Mouse (Mus musculus) MN1 (cell line): ENCODE measurements around the gene Fiz1.

Experiments used
- DNase-seq: peaks from one replicate; pipeline ENCODE4 v3.0.0-alpha.2; 2016; ENCODE audit warnings: low spot score

Fiz1 gene

DNA sequence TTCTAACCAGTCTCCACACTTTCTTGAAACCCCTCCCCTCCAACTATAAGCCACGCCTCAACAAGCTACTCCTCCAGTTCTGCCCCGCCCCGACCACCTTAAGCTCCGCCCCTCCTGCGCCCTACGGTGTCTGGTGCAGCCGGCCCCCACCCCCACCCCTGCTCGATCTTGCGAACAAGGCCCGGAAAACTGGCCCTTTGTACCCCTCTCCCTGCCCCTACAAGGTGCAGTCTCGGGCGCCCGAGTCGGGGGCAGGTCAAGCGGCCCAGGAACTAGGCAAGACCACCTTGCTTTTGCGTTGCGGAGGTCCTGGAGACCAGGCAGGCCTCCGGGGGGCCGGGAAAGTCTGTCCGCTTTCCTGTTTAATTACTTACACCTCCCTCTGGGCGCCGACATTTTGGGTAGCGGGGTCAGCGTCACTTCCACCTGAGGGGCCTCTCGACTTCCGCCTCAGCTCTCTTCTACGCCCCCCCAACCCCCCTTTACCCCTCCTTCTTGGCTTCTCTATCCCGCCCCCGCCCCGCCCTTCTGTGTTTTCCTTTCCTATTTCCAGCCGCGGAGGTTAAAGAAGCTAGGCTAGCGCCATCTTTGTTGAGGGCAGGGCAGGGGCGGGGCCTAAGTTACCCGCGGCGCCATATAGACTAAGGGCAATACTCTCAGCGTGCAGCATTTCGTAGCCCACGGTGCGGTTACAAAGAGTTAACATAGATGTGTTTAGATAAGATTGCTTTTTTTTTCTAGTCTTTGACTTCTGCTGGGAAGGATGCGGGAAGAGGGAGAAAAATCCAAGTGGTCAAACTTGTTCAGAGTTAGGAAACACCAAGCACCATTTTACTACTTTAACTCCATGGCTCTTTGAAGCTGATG, at the start of gene Fiz1, which contains the start of gene Zfp524:
Gene Fiz1 (minus strand): TSS at position 447 of the 867 bp plus-strand sequence.
Gene Zfp524 (plus strand): TSS at position 165 of the 867 bp plus-strand sequence.
- DNase-seq: peak; percentile 95

DNA sequence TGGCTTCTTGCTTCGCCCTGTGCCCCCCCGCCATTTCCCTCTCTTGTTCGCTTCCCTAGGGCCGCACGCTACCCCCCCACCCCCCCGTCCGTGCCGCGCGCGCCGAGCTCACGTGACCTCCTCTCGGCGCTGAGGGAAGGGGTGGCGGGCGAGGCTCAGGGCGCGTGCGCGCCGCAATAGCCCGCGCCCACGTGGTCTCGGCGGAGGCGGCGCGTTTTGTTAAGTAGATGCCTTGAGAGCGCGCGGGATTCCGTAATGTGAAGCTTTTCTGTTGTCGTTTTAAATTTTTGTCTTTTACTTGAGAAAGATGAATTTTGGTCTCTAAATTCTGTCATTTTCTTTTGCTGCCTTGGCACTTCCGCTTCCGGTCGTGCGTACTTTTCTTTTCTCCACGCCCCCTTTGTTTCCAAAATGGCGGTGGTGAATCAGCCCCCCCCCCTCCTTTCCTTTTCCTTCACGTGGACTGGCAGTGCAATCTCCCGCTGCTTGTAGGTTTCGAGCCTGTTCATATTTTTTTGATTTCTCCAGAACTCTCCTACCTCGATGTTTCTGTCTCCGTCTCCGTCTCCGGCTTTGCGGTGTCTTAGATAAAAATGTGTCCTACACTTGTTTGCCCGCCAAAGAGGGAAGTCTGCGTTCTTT, 48.0 kb upstream of the Fiz1 start:
- DNase-seq: peak; percentile 83

DNA sequence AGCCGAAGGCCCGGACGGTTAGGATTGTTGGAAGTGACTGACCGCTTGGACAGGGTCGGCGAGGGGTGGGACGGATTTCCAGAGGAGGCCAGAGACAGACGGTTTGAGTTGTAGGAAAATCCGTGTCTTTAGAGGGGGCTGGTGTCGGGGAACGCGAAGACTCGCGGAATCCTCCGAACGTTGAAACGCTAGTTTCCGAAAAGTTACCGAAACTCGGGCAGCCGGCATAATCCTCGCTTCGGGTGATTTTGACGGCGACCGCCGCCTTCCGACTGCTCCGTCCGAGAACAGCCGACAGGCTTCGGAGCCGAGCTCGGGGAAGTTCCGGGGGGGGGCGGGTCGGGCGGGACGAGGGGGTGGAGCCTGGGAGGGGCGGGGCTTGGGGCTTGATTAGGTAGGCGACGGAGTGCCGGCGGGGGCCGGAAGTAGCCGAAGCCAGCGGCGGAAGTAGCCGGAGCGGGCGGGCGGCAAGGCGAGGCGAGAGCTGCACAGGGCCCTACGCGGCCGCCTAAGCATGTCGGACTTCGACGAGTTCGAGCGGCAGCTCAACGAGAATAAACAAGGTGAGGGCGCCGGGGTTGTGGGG, 47.4 kb upstream of the Fiz1 start, which contains the start of gene U2af2:
Gene U2af2 (plus strand): TSS at position 370 of the 586 bp plus-strand sequence.
- peak; percentile 90 for DNase-seq

DNA sequence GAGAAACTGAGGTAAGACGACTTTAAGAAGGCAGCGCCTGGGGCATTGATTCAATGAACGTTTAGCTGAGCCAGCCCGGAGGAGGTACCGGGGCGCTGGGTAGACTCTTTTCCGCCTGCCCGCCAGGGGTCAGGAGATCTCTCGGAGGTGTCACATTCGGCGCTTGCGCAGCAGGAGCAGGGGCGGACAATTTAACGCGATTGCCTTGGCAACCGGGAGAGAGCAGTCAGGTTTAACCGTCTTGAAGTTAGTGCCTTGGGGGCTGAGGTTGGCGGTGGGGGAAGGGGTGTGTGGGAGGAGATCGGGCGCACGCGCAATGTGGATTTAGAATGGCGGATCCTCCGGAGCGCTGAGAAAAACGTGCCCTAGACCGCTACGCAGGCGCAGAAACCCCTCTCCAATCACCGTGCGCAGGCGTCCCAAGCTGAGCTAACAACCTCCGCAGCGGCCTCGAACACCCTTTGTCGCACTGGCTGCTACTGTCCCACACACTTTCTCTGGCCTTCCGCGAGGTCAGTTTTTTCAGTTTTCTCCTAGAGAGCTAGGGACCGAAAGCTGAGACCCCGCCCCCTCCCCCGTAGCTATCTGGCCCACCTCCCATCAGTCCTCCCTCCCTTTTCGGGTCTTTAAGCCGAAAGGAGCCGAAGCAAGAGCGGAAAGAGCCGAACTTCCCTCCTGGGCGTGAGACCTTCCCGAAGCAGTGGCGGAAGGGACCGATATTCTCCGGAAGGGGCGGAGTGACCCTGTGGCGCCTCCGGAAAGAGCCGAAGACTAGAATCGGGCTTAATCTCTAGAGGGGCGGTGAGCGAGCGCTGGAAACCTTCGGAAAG, 46.7 kb upstream of the Fiz1 start:
- DNase-seq: peak; percentile 98

DNA sequence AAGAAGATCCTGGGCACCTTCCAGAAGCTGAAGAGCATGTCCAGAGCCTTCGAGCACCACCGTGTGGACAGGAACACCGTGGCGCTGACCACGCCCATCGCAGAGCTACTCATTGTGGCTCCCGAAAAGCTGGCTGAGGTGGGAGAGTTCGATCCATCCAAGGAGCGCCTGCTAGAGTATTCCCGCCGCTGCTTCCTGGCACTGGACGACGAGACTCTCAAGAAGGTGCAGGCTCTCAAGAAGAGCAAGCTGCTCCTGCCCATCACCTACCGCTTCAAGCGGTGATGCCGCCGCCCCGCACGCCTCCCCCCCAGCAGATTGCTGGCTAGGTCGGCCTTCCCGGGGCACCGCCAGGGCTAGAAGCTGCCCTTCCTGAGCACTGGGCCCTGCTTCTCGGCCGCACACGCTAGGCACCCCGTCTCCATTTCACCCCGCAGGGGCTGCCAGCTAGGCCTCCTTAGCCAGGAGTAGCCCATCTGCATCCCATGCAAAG, 45.8 kb upstream of the Fiz1 start:
- peak; percentile 90 for DNase-seq

DNA sequence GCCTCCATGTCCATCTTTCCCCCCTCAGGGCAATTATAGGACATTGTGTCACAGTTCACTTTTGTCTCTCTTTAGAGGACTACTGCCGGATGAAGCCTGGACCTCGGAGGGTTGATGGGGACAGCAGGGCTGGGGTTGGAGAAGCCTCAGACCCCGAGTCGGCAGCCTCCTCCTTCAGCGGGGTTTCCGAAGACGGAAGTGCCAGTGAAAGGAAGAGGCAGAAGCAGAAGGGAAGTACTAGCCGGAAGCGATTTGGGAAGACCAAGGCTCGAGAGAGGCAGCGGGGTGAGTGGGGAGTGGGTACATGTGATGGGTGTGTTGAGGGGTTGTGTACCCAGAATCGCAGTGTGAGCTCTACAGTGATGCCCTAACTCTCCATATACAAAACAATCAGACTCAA, 44.9 kb upstream of the Fiz1 start:
- DNase-seq: no peak

DNA sequence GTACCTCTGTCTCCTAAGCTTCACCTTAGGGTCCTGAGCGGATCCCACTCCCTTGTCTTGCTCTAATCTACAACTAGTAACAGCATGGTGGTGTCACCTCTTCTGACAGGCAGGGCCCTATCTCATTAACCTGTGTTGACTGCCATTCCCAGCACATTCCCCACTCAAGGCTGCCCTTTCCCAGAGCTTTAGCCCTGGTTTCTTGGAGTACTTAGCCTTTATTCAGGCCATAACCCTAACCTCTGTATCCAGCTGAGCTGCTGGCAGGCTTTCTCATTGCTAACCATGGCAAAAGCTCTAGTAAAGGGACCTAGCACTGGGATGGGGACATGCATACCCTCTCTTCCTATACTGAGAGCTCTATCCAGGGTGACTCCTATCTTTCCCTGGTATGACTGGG, 44.1 kb upstream of the Fiz1 start:
- no peak for DNase-seq

DNA sequence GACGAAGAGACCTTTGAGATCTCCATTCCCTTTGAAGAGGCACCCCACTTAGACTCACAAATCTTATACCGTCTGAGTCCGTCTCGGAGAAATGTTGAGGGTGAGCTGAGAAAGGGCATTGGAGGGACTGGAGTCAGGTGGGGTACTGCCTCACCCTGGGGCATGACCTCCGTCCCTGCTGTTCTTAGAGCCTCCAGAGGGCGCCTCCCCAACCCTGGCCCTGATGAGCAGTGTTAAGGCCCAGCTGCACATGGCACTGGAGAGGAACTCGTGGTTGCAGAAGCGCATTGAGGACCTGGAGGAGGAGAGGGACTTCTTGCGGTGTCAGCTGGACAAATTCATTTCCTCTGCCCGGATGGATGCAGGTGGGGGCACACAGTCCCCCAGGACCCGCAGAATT, 43.3 kb upstream of the Fiz1 start:
- DNase-seq: no peak

DNA sequence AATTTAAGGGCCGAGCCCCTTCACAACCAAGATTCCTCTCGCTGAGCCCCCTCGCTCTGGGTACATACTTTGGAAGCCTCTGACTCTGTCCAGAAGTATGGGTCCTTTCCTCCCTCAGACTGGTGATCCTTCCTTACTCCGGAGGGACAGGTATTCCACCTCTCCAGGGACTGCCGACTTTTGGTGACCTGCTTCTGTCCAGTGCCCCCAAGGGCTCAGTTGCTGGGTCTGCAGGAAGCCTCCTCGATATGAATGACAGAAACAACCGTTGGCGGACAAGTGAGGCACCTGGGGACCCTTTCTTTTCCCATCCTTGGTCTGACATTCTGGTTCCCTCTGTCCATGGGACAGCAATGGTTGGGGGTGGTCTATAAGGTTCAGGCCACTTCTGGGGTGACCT, 42.9 kb upstream of the Fiz1 start:
- no peak for DNase-seq

DNA sequence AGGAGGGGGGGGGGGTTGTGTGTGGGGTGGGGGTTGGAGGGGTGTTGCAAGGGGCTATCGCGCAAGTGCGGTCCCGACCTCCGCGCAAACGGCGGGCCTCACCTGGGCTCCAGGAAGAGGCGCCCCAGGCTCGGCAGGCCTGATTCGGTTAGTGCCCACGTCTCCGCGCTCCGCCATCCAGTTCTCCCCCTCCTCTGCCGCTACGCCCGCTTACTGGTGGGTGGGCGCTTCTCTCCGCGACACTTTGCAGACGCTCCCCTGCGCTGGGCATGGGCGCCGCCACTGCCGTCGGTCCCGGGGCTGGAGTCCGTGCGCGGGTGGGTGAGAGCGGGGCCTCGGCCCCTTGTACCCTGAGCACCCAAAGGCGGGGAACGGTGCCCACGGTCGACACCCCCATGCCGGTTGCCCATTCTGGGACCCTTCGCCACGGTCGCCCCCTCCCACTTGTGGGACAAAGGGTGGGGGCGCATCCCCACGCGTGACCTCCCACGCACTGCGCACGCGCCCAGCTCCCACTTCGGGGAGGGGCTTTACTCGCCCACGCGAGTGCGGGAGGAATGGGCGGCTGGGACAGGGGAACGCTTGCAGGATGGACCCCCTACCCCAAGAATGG, 42.3 kb upstream of the Fiz1 start:
- DNase-seq: no peak

DNA sequence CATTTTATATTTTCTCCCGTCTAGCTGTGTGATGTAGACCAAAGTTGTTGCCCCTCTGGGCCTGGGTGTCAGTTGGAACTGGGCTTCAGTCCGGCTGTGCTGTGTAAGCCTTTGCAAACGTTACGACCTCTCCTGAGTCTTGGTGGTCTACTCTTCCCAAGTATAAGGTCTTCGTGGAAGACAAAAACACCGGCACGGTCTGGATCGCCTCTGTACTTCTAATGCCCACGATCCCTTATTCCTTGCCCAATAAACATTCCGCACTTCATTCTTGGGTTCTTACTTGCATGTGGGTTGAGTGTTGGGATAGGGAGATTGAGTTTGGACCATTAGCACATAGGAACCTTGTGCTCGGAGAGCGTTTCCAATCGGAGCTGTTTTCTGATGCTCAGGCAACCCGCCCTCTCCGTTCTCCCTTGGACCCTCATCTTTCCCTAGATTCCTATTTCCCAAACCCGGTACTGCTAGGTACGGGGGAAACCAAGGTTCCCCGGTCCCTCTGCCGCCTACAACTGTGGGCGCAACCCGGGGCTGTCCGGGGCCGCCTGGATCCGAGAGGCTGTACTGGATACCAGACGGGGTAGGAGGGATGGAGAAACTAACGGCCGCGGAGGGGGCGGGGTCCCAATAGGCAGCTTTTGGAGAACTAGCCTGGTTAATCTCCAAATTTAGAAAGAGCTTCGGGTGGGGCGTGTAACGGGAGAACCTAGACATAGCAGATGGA, 39.1 kb upstream of the Fiz1 start:
- DNase-seq: no peak

DNA sequence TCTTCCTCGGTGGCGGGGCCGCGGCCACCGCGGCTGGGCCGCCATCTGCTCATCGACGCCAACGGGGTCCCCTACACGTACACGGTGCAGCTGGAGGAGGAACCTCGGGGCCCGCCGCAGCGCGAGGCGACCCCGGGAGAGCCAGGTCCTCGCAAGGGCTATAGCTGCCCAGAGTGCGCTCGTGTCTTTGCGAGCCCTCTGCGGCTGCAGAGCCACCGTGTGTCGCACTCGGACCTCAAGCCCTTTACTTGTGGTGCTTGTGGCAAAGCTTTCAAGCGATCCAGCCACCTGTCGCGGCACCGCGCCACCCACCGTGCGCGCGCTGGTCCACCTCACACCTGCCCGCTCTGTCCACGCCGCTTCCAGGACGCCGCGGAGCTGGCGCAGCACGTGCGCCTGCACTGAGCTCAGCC, 38.4 kb upstream of the Fiz1 start:
- DNase-seq: no peak

DNA sequence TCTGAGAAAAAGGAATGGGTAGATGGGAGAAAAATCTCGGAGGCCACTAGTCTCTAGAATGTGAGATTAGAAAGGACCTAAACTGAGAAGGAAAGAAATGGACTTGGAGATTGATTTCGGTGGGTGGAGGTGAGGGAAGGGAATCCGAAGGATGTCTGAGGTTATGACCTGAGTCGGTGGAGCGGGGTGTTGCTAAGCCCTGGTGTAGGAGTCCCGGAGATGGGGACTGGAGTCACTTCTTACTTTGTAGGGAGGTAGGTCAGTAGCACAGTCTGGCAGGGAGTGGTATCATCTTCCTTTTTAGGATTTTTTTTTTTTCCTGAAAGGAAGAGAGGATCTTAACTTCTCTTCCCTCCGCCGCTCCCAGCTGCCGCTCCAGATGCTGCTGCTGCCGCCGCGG, 37.9 kb upstream of the Fiz1 start:
- no peak for DNase-seq

DNA sequence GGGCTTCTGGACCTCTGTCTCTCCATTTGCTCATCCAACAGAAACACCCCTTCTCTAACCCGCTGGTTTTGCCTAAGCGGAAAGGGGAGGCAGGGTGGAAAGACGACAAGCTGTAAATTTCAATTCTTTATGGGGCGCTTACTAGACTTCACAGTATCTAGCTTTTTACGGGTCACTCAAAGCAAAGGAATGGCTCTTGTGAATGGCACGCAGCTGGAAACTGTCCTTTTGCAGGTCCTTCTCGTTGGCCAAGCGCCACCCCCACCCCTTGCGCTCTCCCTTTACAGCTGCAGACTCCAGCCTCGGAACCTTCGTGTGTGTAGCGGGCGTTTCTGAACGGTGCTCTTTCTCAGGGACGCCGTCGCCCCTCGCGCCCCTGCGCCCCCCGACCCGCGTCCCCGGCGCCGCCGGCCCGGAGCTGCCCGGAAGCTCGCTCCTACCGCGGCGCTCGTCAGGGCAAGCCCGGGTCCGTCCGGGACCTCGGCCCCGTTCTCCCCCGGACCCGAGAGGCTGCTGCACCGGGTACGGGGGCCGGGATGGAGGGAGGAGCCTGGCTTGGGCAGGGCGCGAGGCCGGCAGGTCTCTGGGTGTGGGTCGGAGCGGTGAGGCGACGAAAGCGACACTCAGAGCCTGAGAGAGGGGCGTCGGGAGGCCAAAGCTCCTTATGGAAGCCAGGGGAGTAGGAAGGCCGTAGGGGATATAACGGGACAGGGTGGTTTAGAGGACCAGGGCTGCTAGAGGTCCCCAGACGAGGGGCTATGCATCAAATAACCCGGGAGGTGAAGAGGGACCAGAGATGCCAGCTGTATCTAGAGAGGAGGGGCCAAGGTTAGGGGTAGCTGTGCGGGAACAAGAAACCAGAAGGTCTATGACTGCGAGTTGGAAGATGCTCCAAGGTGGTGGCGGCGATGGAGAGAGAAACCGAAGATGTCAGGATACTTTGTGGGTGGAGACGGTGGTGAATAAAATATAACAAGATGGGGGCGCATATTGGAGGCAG, 37.0 kb upstream of the Fiz1 start, which contains the start of gene Zfp580:
Gene Zfp580 (plus strand): TSS at position 346 of the 1,000 bp plus-strand sequence.
- peak; percentile 84 for DNase-seq

DNA sequence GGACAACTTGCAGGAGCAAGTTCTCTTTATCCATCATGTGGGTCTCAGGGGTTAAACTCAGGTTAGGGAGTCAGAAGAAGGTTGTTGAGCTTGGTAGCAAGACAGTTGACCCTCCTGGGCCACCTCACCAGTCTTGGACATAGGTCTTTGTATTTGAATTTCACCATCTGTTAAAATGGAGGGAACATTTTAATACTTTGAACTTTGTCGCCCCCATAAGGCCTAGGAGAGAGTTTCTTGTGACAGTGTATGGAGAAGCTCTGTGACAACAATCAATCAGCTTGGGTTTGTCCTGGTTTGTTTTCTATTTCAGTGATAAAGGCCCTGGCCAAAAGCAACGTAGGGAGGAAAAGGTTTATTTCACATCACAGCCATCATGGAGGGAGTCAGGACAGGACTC, 32.8 kb upstream of the Fiz1 start:
- peak; percentile 61 for DNase-seq

DNA sequence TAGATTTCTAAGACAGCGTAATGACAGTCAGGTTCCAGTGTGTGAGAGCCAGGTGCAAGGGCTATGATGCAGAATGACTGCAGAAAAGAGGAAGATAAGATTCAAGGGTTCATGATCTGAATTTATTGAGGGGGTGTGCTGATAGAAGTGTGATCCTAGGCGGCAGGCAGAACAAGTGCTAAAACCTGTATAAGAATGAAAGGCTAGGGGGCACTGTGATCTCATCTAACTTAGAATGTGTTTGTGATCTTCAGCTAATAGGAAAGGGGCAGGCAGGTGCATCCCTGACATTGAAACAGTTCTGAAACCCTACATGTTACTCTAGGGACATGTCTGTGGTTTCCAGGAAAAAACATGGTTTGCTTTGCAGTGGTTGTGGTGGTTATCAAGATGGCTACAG, 31.6 kb upstream of the Fiz1 start:
- DNase-seq: no peak

DNA sequence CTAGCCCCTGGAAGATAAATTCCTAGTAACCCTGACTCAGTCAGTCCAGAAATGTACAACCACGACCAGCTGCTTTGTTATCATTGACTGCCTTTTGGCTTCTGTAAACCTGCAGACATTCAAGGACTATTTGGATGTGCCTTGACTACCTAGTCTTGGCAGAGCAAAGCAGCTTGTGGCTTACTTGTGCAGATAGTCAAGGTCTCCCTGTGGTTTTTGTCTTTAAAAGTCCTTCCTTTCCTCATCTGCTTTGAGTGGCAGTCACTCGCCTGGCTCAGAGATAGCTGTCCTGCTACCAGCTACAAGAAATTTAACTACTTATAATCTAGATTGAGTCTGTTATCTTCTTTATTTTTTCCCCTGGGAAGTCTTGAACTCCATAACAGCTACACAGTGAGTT, 30.5 kb upstream of the Fiz1 start:
- no peak for DNase-seq

DNA sequence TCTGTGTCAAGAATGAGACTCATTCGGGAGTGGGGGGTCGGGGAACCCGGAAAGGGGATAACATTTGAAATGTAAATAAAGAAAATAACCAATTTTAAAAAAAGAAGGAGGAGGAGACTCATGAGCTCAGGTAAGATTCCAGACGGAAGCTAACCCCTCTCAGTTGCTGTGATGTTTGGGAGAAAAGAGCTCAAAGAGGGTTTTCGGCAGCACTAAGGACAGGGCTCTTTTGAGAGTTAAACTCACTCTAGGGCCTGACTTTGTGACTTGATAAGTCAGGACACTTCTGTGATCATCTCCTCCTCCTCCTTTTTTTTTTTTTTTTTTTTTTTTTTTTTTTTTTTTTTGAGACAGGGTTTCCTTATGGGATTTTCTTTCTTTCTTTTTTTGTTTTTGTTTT, 24.4 kb upstream of the Fiz1 start:
- no peak for DNase-seq

DNA sequence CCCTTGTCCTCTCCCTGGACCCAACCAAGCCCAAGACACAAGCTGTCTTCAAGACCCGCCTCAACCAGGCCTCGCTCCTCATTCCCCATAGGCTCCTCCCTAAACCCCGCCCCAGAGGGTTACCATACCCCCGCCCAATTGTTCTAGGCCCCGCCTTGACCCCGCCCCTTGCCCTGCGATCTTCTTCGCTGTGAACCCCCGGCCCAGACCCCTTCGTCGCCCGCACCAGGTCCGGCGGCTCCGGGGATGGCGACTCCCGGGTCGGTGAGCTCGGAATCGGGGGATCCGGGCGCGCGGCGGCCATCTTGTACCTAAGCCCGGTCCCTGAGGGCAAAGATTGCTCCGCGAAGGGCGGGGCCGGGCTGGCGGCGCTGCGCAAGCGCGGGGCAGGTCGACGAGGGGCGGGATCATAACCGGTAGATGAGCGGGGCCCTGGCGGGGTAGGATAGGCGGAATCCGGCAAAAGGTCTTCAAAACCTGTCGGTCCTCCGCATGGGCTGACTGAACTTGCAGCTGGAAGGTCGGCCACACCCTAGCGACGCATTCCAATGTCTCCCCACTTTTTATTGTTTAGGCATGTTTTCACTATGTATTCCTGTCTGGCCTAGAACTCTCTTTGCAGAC, 23.7 kb upstream of the Fiz1 start, which contains the start of gene Zfp784:
Gene Zfp784 (minus strand): TSS at position 338 of the 624 bp plus-strand sequence.
- peak; percentile 91 for DNase-seq
